Mouse (Mus musculus) forebrain, embryonic 16.5 days (tissue): Measurements from ENCODE around the gene Rapgef5. TPM values are rescaled to one million over a fixed set of nuclear protein-coding genes. Genes with fewer than 3 reads are reported as not detected.

Source experiments
- ATAC-seq: fragments of 200-750 bp; cut with Nextera tagmentation; 2 replicates; pipeline ENCODE4 v1.8.0; 2017; ENCODE audit warnings: mild to moderate bottlenecking, moderate library complexity
- H3K27ac ChIP-seq: fragments of 300-500 bp; sonication (generic); 2 replicates; pipeline ENCODE4 v1.5.1; 2014; ENCODE audit warnings: low read length, control low read depth
- H3K27me3 ChIP-seq: fragments of 300-500 bp; sonication (generic); replicated peaks from 2 replicates; pipeline ENCODE4 v1.6.1; 2014; ENCODE audit warnings: low read length; ENCODE audit not compliant: control insufficient read depth, insufficient read depth
- H3K36me3 ChIP-seq: fragments of 300-500 bp; sonication (generic); 2 replicates; pipeline ENCODE4 v1.6.1; 2014; ENCODE audit not compliant: control insufficient read depth, insufficient read depth
- H3K4me1 ChIP-seq: fragments of 300-500 bp; sonication (generic); replicated peaks from 2 replicates; pipeline ENCODE4 v1.6.1; 2014; ENCODE audit warnings: low read length; ENCODE audit not compliant: control insufficient read depth, insufficient read depth
- H3K4me2 ChIP-seq: fragments of 300-500 bp; sonication (generic); 2 replicates; pipeline ENCODE4 v1.6.1; 2014; ENCODE audit warnings: mild to moderate bottlenecking, low read length, control low read depth
- H3K4me3 ChIP-seq: fragments of 300-500 bp; sonication (generic); replicated peaks from 2 replicates; pipeline ENCODE4 v1.5.1; 2014; ENCODE audit warnings: mild to moderate bottlenecking, low read length, control low read depth
- H3K9ac ChIP-seq: fragments of 300-500 bp; sonication (generic); replicated peaks from 2 replicates; pipeline ENCODE4 v1.6.1; 2014; ENCODE audit warnings: low read depth, low read length, control low read depth
- H3K9me3 ChIP-seq: fragments of 300-500 bp; sonication (generic); 2 replicates; pipeline ENCODE4 v1.6.1; 2016; ENCODE audit warnings: low read length; ENCODE audit not compliant: control insufficient read depth
- WGBS: fragments of 180-500 bp; shearing (Covaris S2); extraction: QIAGEN DNeasy Blood & Tissue Kit; methylation state at CpG from one replicate; pipeline ENCODE4 v1.1.7; 2014; 5-methylcytosine and 5-hydroxymethylcytosine counted together
- polyA plus RNA-seq: library from polyadenylated mRNA; unstranded; fragments of >200 nt; fragmentation: Nextera tagmentation; extraction: Ambion mirVana; gene quantifications from 2 replicates; pipeline ENCODE4 v1.2.1, GENCODE M21; 2015

The Rapgef5 gene
- polyA plus RNA-seq, 1 experiment from 2014 or later, result 36.6 TPM

DNA sequence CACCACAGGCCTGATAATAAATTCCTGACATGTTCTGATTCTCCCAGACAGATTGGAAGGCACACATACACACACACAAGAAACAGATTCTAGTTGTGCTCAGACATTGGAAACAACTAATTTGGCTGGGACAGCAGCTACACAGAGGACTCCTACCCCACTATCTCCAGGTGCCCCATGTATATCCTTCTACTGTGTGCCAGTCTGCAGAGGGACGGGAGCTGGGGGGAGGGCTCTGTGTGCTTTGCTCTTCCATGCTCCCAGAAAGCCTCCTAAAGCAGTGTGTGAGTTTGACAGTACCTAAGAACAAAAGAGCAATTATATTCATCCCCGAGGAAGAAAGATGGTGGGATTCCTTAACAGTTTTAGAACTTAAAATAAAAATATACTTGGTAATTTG, 187.1 kb downstream of the Rapgef5 start:
- H3K27ac ChIP-seq, result no peak overlapping the region
- WGBS, result 31% methylated on average over 2 of the region's 2 CpGs
- H3K4me2 ChIP-seq, result no peak overlapping the region
- H3K4me3 ChIP-seq, result no peak overlapping the region
- peaks cover 9% of the 10 kb centered on the region for H3K4me1 ChIP-seq
- no peaks in the 10 kb centered on the region for H3K27me3 ChIP-seq
- no peaks in the 10 kb centered on the region for H3K9me3 ChIP-seq
- no peaks in the 10 kb centered on the region for H3K36me3 ChIP-seq
- peak; percentile 58; the same call in 1 of the 2 replicates for ATAC-seq
- H3K9ac ChIP-seq, result no peak overlapping the region

DNA sequence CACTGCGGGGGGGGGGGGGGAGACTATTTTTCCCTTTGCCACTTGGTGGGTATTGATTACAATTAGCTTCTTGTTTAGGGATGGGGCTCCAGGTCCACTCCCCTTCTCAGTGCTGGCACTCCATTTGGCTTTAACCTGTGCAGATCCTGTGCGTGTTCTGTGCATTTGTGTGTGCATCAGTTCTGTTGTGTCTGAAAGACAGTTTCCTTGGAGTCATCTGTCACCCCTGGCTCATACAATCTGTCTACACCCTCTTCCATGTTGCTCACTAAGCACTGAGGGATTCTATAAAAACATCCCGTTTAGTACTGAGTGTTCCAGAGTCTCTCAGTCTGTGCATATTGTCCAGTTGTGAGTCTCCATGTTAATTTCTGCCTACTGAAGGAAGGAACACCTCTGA, 189.0 kb downstream of the Rapgef5 start:
- Histone ChIP-seq H3K9ac (no peak overlapping the region), H3K4me3 (no peak overlapping the region), H3K9me3 (no peaks in the 10 kb centered on the region), H3K36me3 (no peaks in the 10 kb centered on the region), H3K27ac (no peak overlapping the region), H3K4me2 (no peak overlapping the region), H3K4me1 (no peaks in the 10 kb centered on the region), H3K27me3 (no peaks in the 10 kb centered on the region)
- 71% methylated on average over 3 of the region's 3 CpGs for WGBS
- no peak for ATAC-seq

DNA sequence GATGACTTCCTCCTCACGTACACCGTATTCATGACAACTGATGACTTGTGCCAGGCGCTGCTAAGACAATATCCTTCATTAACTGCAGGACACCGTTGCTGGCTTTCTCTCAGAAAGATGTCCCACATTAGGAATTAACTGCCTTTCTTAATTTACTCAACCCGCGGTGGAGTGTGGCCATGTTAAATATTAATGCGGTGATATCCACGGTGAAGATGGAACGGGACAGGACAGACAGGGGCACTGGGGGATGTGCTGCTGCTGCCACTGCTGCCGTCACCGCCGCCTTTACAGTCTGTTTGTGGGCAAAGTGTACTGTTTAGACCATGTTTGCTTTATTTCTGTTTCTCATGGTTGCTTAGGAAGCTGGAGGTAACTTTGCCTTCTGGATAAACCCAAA, 193.0 kb downstream of the Rapgef5 start:
- H3K9me3 ChIP-seq, result no peaks in the 10 kb centered on the region
- no peaks in the 10 kb centered on the region for H3K4me1 ChIP-seq
- H3K36me3 ChIP-seq, result no peaks in the 10 kb centered on the region
- no peak overlapping the region for H3K9ac ChIP-seq
- ATAC-seq, result no peak
- 72% methylated on average over 12 of the region's 12 CpGs for WGBS
- no peak overlapping the region for H3K4me2 ChIP-seq
- no peak overlapping the region for H3K4me3 ChIP-seq
- H3K27me3 ChIP-seq, result no peaks in the 10 kb centered on the region
- no peak overlapping the region for H3K27ac ChIP-seq

DNA sequence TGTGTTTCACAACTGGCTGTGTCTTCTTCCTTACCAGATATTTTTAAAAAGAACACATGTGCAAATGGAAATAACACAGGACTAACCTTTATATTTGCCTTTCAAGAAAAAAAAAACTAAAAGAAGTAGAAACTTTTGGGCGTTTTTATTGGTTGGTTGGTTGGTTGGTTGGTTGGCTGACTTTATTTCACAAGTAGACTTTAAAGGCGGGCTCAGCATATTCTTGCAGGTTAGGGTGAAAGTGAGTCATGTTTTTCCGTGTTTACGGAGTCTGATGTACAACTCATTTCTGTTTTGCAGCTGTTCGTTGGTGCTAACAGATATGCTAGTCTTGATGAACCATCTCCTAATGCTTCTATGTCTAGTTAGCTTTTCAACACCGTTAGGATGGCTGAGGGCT, 196.2 kb downstream of the Rapgef5 start:
- Histone ChIP-seq H3K4me3 (no peak overlapping the region), H3K27me3 (no peaks in the 10 kb centered on the region), H3K4me2 (no peak overlapping the region), H3K9ac (no peak overlapping the region), H3K27ac (no peak overlapping the region), H3K4me1 (no peaks in the 10 kb centered on the region), H3K9me3 (no peaks in the 10 kb centered on the region), H3K36me3 (no peaks in the 10 kb centered on the region)
- ATAC-seq, result no peak
- WGBS, result 89% methylated on average over 6 of the region's 6 CpGs

DNA sequence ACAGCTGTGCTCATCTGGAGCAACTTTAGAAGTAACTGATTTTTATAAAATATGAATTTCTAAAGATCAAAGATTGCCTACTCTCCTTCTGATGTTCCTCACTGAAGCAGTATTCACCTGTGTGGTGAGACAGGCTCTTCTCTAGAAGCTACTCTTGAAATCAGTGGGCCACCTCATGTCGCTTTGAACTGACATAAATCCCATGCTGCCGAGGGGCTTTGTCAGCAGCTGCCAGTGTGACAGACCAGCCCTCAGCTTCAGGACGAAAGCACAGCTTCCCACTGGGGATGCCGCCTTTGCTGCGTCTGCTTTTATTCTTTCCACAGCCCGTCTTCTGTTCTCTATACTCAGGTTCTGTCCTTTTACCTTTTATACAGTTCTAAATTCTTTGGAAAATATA, 197.3 kb downstream of the Rapgef5 start:
- 37% methylated on average over 6 of the region's 6 CpGs for WGBS
- no peak overlapping the region for H3K4me2 ChIP-seq
- ATAC-seq, result no peak
- no peak overlapping the region for H3K9ac ChIP-seq
- no peaks in the 10 kb centered on the region for H3K36me3 ChIP-seq
- no peaks in the 10 kb centered on the region for H3K4me1 ChIP-seq
- no peaks in the 10 kb centered on the region for H3K27me3 ChIP-seq
- no peaks in the 10 kb centered on the region for H3K9me3 ChIP-seq
- H3K27ac ChIP-seq, result no peak overlapping the region
- H3K4me3 ChIP-seq, result no peak overlapping the region

DNA sequence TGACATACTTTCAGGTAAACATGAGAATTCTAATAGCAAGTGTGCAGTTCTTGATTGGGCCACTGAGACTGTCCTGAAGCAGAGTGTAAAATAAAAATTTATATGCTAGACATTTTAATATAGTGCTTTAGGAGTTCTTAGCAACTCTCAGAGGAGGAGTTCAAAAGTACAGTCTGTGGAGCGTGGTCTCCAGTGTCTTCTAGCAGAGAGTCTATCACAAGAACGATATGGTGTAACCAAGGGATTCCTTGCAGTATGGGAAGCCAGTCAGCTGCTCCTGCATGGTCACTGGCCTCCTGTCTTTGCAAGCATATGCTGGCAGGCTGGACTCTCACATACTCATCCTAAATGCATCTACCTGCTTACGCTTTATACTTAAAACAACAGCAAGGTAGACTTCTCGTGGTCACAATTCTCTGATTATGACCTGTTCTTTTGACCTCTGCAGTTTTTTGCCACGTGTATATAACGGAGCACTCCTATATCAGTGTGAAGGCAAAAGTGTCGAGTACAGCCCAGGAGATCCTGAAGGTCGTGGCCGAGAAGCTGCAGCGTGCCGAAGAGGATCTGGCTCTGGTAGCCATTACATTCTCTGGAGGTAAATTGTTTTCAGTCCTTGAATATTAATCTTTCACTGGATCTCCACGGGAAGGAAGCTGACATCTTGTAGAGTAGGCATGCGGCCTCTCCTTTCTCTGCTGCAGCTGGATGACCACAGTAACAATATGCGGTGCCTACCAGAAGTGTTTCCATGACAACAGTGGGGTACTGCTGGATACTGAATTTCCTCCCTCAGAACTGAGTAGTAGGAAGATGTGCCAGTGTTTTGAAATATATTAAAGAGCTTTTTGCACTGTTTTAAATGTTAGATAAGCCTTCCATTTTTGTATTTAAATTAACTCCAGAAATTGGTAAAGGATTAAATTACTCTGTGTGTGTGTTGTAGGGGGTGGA, 204.8 kb downstream of the Rapgef5 start:
- ATAC-seq, result peak; percentile 82
- Histone ChIP-seq H3K27ac (0 out of 2 replicates have a peak overlapping the region, but pooled peaks have one; percentile 28), H3K4me3 (no peak overlapping the region), H3K9me3 (no peaks in the 10 kb centered on the region), H3K4me1 (peaks cover 6% of the 10 kb centered on the region; the same call in 1 of the 2 replicates), H3K4me2 (no peak overlapping the region), H3K9ac (no peak overlapping the region), H3K27me3 (no peaks in the 10 kb centered on the region), H3K36me3 (peaks cover 5% of the 10 kb centered on the region; the same call in 1 of the 2 replicates)
- WGBS, result 65% methylated on average over 14 of the region's 14 CpGs

DNA sequence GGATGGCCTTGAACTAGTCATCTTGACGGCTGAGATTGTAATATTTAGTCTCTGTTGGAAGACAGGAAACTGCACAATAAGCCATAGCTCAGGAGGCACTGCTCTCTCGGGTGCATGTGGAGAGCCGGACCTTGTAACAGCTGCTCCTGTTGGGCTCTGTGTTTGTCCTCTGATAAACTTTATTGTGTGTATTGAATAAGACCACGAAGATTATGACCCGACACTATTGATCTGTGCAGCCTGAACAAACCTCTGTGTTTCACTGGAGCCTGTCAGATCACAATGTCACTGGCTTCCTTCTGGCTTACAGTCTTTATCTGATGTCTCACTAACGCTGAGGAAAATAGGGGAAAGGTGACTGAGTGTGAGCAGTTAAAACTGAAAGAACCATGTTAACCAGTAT, 205.5 kb downstream of the Rapgef5 start:
- no peak overlapping the region for H3K27ac ChIP-seq
- ATAC-seq, result peak; percentile 25; the same call in 1 of the 2 replicates

DNA sequence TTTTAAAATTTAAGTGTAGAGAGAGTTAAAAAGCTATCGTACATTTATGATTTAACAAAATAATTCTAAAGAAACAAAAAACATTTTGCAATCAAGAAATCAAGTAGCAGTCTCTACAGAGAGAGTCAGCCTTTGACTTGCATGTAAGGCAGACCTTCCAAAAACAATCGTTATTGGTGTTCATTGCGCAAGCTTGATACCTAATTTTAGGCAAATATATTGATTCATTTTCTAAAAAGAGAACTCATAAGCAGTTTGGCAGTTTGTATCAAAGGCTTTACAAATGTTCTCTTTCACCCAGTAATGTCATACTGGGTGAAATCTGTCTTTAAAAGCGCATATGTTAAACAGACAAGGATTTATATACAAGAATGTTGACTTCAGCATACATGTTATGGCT, 208.7 kb downstream of the Rapgef5 start:
- WGBS, result 92% methylated on average over 4 of the region's 4 CpGs
- Histone ChIP-seq H3K4me2 (no peak overlapping the region), H3K9me3 (no peaks in the 10 kb centered on the region), H3K27me3 (no peaks in the 10 kb centered on the region), H3K27ac (no peak overlapping the region), H3K36me3 (peaks cover 2% of the 10 kb centered on the region; the same call in 1 of the 2 replicates), H3K4me3 (no peak overlapping the region), H3K9ac (no peak overlapping the region), H3K4me1 (peaks cover 10% of the 10 kb centered on the region; the same call in 1 of the 2 replicates)
- ATAC-seq, result no peak

More for the DNA sequence above, 205.5 kb downstream of the Rapgef5 start:
- Histone ChIP-seq H3K4me3 (no peak overlapping the region), H3K27me3 (no peaks in the 10 kb centered on the region), H3K4me1 (peaks cover 6% of the 10 kb centered on the region; the same call in 1 of the 2 replicates), H3K9me3 (no peaks in the 10 kb centered on the region), H3K4me2 (no peak overlapping the region), H3K36me3 (peaks cover 7% of the 10 kb centered on the region; the same call in 1 of the 2 replicates), H3K9ac (no peak overlapping the region)
- WGBS, result 50% methylated on average over 6 of the region's 6 CpGs

DNA sequence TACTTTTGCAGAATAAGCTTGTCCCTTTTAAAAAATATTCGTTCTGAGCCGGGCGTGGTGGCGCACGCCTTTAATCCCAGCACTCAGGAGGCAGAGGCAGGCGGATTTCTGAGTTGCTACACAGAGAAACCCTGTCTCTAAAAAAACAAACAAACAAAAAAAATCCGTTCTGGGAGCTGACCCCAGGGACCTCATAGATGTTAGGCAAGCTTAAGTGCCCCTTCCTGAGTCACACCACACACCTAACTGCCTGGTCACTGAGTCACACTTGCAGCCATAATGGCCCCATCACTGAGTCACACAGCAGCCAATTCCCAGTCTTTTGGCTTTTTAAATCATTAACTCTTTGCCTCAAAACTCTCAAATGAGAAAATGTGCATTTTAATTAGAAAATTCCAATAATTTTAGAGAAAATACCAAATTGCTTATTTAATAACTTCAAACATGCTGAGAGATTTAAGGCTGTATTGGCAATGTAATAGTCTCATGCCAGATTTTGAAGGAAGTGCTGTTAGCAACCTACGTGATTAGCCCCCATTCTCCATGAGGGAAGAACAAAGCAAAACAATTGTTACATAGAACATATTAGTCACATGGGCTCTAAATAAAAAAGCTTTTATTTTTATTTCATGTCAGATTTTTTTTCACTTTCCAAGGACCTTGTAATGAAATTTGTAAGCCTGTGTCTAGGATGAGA, 211.3 kb downstream of the Rapgef5 start:
- peak; percentile 69 for ATAC-seq
- H3K4me3 ChIP-seq, result no peak overlapping the region
- 81% methylated on average over 8 of the region's 8 CpGs for WGBS
- no peak overlapping the region for H3K4me2 ChIP-seq
- no peak overlapping the region for H3K9ac ChIP-seq
- H3K27me3 ChIP-seq, result no peaks in the 10 kb centered on the region
- H3K9me3 ChIP-seq, result no peaks in the 10 kb centered on the region
- peaks cover 4% of the 10 kb centered on the region; the same call in 1 of the 2 replicates for H3K4me1 ChIP-seq
- peaks cover 2% of the 10 kb centered on the region; the same call in 1 of the 2 replicates for H3K36me3 ChIP-seq
- H3K27ac ChIP-seq, result no peak overlapping the region
